Mouse (Mus musculus) cerebellum, adult 2 months (tissue): ENCODE measurements around the gene Mettl14. TPM values are rescaled to one million over a fixed set of nuclear protein-coding genes. Genes with fewer than 3 reads are reported as not detected.

ENCODE experiments used
- DNase-seq, 2 experiments: peaks; one replicate each; pipeline ENCODE4 v3.0.0; 2021
- H3K27ac ChIP-seq: fragments of 200-500 bp; 2 replicates; pipeline ENCODE4 v1.5.1; 2012; ENCODE audit warnings: low read length, control low read depth, inconsistent platforms; ENCODE audit not compliant: insufficient read depth
- H3K27me3 ChIP-seq: fragments of 200-500 bp; 2 replicates; pipeline ENCODE4 v1.6.1; 2012; ENCODE audit warnings: inconsistent platforms, mild to moderate bottlenecking, low read length, moderate library complexity; ENCODE audit not compliant: control insufficient read depth, insufficient read depth
- H3K4me1 ChIP-seq: fragments of 200-500 bp; 2 replicates; pipeline ENCODE4 v1.6.1; 2011; ENCODE audit warnings: low read length; ENCODE audit not compliant: control insufficient read depth, insufficient read depth
- H3K4me3 ChIP-seq: fragments of 200-500 bp; replicated peaks from 2 replicates; pipeline ENCODE3; 2011; ENCODE audit warnings: mild to moderate bottlenecking, low read depth, low read length, control low read depth; ENCODE audit not compliant: insufficient read depth
- CTCF ChIP-seq: fragments of 200-500 bp; IDR thresholded peaks from 2 replicates; pipeline ENCODE4 v1.5.1; 2011; ENCODE audit warnings: low read depth, mild to moderate bottlenecking, control low read depth, low read length, moderate library complexity, borderline replicate concordance; ENCODE audit not compliant: insufficient read depth
- POLR2A ChIP-seq: fragments of 200-500 bp; IDR thresholded peaks from 2 replicates; pipeline ENCODE4 v1.6.1; 2011; ENCODE audit warnings: low read length, control low read depth, borderline replicate concordance; ENCODE audit not compliant: insufficient read depth
- WGBS: fragments of 180-500 bp; shearing (Covaris S2); methylation state at CpG from one replicate; pipeline ENCODE4 v1.1.7; 2018; 5-methylcytosine and 5-hydroxymethylcytosine counted together
- polyA plus RNA-seq: library from polyadenylated mRNA; depleted of rRNA; stranded (reverse); fragments of >200 nt; gene quantifications from 2 replicates; pipeline ENCODE4 v1.2.3, GENCODE M21; 2012

Mettl14 gene
- polyA plus RNA-seq, 1 experiment, result 15.5 TPM

DNA sequence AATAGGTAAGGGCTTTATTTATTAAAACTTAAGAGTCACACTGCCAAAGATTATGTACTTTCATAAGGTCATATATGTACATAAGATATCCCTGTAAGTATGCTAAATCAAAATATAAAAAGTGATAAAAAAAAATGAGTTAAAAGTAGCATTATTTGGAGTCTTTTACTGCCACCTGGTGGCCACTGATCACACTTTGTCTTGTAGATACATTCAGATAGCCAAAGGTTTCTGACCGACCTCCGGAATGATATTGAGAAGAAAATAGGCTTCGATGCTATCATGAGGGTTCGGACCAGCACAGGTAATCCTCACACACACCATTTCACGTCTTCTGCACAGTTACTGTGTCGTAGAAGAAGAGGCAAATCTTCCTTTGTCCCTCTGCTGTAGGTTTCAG, 32.7 kb downstream of the Mettl14 start:
- no peak for DNase-seq
- TF ChIP-seq CTCF (no peak), POLR2A (no peak)
- H3K4me3 ChIP-seq, result no peak overlapping the region
- H3K27me3 ChIP-seq, result no peaks in the 10 kb centered on the region
- WGBS, result 60% methylated on average over 6 of the region's 6 CpGs
- H3K27ac ChIP-seq, result no peak overlapping the region
- H3K4me1 ChIP-seq, result no peaks in the 10 kb centered on the region

DNA sequence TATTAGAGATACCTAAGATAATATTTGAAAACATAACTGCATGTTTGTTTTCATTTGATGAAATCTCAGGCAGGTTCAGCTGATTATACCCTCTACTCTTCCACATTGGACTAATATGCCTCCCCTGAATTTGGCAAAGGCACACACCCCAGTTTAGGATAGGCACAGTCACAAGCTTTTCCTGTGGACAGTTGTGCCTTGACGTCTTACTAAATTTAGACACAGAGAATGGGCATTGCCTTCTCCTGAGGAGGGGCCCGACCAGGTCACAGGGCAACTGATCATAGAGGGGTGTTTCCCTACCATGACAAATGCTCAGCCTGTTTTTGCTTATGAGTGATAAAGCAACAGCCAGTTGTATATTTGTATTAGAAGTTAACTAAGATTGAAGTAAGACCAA, 34.4 kb downstream of the Mettl14 start:
- no peaks in the 10 kb centered on the region for H3K27me3 ChIP-seq
- no peak for DNase-seq
- no peak for TF ChIP-seq CTCF
- no peaks in the 10 kb centered on the region for H3K4me1 ChIP-seq
- no peak overlapping the region for H3K27ac ChIP-seq
- no peak overlapping the region for H3K4me3 ChIP-seq
- WGBS, result 49% methylated on average over 2 of the region's 2 CpGs

DNA sequence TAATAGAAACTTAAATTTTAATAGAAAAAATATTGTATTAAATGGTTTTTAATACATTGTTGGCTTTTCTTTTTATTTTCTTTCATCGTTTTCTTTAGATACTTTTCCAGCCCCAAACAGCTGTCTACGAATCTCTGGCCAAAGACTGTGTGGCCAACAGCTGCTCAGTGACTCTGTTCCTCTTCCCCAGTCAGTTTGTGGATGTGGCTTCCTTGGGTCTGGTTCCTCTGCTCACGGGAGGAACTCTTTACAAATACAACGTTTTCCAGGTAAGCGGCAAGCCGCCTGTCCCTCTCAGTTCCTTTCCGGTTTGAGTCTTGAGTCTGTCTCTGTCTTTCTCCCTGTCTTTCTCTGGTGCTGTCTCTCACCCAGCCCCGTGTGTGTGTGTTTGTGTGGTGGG, 35.3 kb downstream of the Mettl14 start:
- Histone ChIP-seq H3K4me1 (no peaks in the 10 kb centered on the region), H3K27me3 (no peaks in the 10 kb centered on the region), H3K27ac (no peak overlapping the region), H3K4me3 (no peak overlapping the region)
- DNase-seq, result no peak
- TF ChIP-seq POLR2A, result no peak
- TF ChIP-seq CTCF, result no peak
- 78% methylated on average over 8 of the region's 8 CpGs for WGBS

DNA sequence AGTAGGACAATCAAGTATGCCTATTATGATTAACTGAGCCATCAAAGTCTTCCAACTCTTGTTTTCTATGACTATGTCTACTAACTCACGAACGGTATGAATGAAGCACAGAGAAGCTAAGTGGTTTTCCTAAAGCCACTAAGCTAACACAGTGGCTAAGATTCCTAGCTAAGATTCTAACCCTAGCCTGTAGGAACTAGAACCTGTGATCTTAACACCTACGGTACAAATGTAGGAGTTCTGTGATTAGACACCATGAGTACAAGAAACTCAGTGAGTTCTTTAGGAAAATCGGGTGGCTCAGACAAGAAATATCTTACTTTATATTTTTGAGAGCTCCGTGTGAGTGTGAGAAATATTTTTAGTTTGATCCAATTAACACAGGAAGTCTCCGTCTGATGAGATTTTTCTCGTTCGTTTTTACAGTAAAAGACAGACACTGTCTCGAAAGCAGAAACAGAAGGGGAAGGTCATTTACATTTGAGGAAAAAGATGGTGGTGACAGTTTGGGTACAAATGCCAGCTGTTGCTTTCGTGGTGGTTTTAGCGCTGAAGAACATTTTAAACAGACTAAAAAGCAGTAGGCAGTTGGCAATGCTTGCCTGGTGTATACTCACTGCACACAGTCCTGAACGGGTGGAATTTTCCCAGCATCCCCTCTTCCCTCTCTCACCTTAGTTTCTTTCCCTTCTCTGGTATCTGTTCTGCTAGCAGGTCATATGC, 37.7 kb downstream of the Mettl14 start:
- WGBS, result 85% methylated on average over 12 of the region's 12 CpGs
- Histone ChIP-seq H3K27me3 (no peaks in the 10 kb centered on the region), H3K27ac (no peak overlapping the region), H3K4me3 (no peak overlapping the region), H3K4me1 (no peaks in the 10 kb centered on the region)
- DNase-seq, result no peak
- TF ChIP-seq CTCF, result no peak
- no peak for TF ChIP-seq POLR2A

DNA sequence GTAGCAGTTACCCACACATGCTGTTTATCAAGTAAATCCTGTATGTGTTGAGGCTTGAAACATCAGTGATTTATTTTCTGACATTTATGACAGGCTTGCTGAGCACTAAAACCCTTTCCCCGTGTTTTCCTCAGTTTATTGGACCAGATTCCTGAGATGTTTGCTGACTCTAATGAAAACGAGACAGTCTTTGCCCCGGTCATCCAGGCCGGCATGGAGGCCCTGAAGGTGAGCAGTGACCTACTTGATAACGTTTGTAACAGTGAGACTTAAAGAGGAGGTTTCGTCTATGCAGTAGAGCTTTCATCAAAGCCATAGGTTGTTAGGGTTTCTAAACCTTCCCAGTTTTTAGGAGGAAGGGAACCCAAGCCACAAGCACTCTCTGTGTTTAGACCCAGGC, 42.2 kb downstream of the Mettl14 start:
- H3K27ac ChIP-seq, result no peak overlapping the region
- DNase-seq, result no peak
- H3K4me1 ChIP-seq, result no peaks in the 10 kb centered on the region
- H3K4me3 ChIP-seq, result no peak overlapping the region
- WGBS, result 82% methylated on average over 6 of the region's 6 CpGs
- TF ChIP-seq CTCF (no peak), POLR2A (no peak)
- H3K27me3 ChIP-seq, result no peaks in the 10 kb centered on the region

DNA sequence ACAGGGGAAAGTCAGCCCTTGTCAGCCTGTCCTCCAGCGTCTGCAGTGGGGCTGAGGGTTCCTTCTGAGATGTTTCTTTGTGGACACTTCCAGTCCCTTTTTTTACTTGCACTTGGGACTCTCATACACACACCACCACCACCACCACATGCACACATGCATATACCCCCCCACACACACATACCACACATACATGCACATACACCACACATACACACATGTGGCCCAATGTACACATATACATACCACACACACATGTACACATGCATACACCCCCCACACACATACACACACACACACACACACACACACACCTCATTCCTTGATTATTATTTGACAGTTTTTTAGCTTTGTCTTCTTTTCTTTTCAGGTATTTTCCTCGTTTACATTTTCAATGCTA, 44.9 kb downstream of the Mettl14 start:
- Histone ChIP-seq H3K4me3 (no peak overlapping the region), H3K4me1 (no peaks in the 10 kb centered on the region), H3K27ac (no peak overlapping the region), H3K27me3 (no peaks in the 10 kb centered on the region)
- TF ChIP-seq CTCF (no peak), POLR2A (no peak)
- 79% methylated on average over 2 of the region's 2 CpGs for WGBS
- no peak for DNase-seq

DNA sequence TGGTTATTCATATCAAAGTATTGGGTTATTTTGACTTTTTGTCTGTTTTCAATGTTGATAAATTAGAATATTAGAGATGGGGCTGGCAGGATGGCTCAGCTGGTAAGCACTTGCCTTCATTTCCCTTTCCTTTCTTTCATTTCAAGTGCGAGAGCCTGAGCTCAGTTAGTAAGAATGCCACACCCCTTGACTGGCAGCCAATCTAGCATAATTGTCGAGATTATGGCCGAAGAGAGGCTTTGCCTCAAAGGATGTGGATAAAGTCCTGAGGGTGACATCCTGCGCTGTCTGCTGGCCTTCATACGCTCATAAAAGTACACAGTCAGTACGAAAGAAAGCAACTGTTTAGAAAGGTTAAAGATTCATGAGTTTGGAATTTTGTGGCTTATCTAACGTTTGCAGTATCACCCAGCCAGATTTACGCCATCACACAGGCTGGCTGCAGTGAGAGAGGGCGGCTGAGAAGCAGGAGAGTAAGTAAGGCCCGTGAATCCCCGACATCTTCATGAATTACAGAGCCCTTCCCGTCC, 47.2 kb downstream of the Mettl14 start:
- TF ChIP-seq CTCF (no peak), POLR2A (no peak)
- no peaks in the 10 kb centered on the region for H3K4me1 ChIP-seq
- H3K4me3 ChIP-seq, result no peak overlapping the region
- 77% methylated on average over 12 of the region's 12 CpGs for WGBS
- DNase-seq, result no peak
- no peak overlapping the region for H3K27ac ChIP-seq
- H3K27me3 ChIP-seq, result no peaks in the 10 kb centered on the region

DNA sequence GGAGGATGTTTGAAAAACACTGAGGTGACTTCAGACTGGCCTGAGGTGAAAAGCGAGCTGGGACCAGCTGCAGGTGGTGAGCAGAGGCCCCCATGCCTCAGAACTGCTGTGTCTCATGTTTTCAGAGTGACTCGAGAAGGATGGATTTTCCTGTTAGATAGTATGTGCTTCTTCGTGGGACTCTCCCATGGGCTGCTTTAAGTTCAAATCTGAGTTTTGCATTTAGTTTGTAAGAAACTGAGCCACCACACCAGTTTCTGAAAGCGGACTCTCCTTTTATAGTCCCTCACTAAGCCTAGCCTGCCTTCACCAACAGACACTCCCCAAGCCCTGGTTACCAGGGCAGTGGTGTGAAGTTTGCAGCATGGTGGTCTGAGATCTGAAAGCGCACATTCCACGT, 48.1 kb downstream of the Mettl14 start:
- no peak for TF ChIP-seq CTCF
- TF ChIP-seq POLR2A, result no peak
- Histone ChIP-seq H3K27ac (no peak overlapping the region), H3K27me3 (no peaks in the 10 kb centered on the region), H3K4me3 (no peak overlapping the region), H3K4me1 (no peaks in the 10 kb centered on the region)
- WGBS, result 88% methylated on average over 6 of the region's 6 CpGs
- DNase-seq, result no peak
